Mouse (Mus musculus) midbrain, embryonic 15.5 days (tissue): ENCODE results near the gene Cyp20a1. TPM values are rescaled to one million over a fixed set of nuclear protein-coding genes. Genes with fewer than 3 reads are reported as not detected.

Experiments
- ATAC-seq: fragments of 200-750 bp; cut with Nextera tagmentation; replicated peaks from 2 replicates; pipeline ENCODE4 v1.8.0; 2017; ENCODE audit warnings: moderate TSS enrichment
- H3K27ac ChIP-seq: fragments of 300-500 bp; sonication (generic); 2 replicates; pipeline ENCODE4 v1.5.1; 2015; ENCODE audit warnings: mild to moderate bottlenecking, inconsistent platforms
- H3K27me3 ChIP-seq: fragments of 300-500 bp; sonication (generic); replicated peaks from 2 replicates; pipeline ENCODE4 v1.6.1; 2015; ENCODE audit warnings: inconsistent platforms
- H3K36me3 ChIP-seq: fragments of 300-500 bp; sonication (generic); replicated peaks from 2 replicates; pipeline ENCODE4 v1.6.1; 2015; ENCODE audit warnings: inconsistent platforms
- H3K4me1 ChIP-seq: fragments of 300-500 bp; sonication (generic); 2 replicates; pipeline ENCODE4 v1.6.1; 2015; ENCODE audit warnings: inconsistent platforms
- H3K4me2 ChIP-seq: fragments of 300-500 bp; sonication (generic); 2 replicates; pipeline ENCODE4 v1.6.1; 2015; ENCODE audit warnings: inconsistent platforms, mild to moderate bottlenecking, moderate library complexity
- H3K4me3 ChIP-seq: fragments of 300-500 bp; sonication (generic); 2 replicates; pipeline ENCODE4 v1.5.1; 2015; ENCODE audit warnings: mild to moderate bottlenecking, inconsistent platforms
- H3K9ac ChIP-seq: fragments of 300-500 bp; sonication (generic); 2 replicates; pipeline ENCODE4 v1.6.1; 2015; ENCODE audit warnings: mild to moderate bottlenecking, inconsistent platforms
- H3K9me3 ChIP-seq: fragments of 300-500 bp; sonication (generic); 2 replicates; pipeline ENCODE4 v1.6.1; 2016; ENCODE audit warnings: inconsistent platforms
- WGBS: fragments of 180-500 bp; shearing (Covaris S2); methylation state at CpG from one replicate; pipeline ENCODE4 v1.1.7; 2015; ENCODE audit warnings: mixed read lengths; 5-methylcytosine and 5-hydroxymethylcytosine counted together
- polyA plus RNA-seq: library from polyadenylated mRNA; unstranded; fragments of >200 nt; fragmentation: Nextera tagmentation; extraction: Ambion mirVana; gene quantifications from 2 replicates; pipeline ENCODE4 v1.2.1, GENCODE M21; 2015

Gene Cyp20a1
- polyA plus RNA-seq, 1 experiment from 2014 or later, result 12.5 TPM

GRCm38 (mm10) chr1:60409168-60409828 is 66.2 kb downstream of the Cyp20a1 start, which contains the start of gene Abi2:
Abi2 (plus strand) TSS chr1:60409619.
- H3K4me2 ChIP-seq, result peak within 1 kb of the TSS; percentile 61
- H3K27me3 ChIP-seq, result no peaks in the 10 kb centered on the region
- H3K4me1 ChIP-seq, result peaks cover 28% of the 10 kb centered on the region
- peak within 1 kb of the TSS; percentile 96 for H3K9ac ChIP-seq
- peak within 1 kb of the TSS; percentile 85 for H3K4me3 ChIP-seq
- under 1% methylated on average over 65 of the region's 69 CpGs for WGBS
- no peaks in the 10 kb centered on the region for H3K9me3 ChIP-seq
- H3K36me3 ChIP-seq, result no peaks in the 10 kb centered on the region
- ATAC-seq, result peak; percentile 94
- peak within 1 kb of the TSS; percentile 98 for H3K27ac ChIP-seq

- H3K9me3 ChIP-seq, result no peaks in the 10 kb centered on the region
- peak overlapping the region; percentile 96 for H3K9ac ChIP-seq
- WGBS, result under 1% methylated on average over 54 of the region's 54 CpGs
- H3K27me3 ChIP-seq, result no peaks in the 10 kb centered on the region
- H3K27ac ChIP-seq, result peak overlapping the region; percentile 98
- H3K4me3 ChIP-seq, result peak overlapping the region; percentile 85
- no peaks in the 10 kb centered on the region for H3K36me3 ChIP-seq
- peak overlapping the region; percentile 61 for H3K4me2 ChIP-seq
- peaks cover 28% of the 10 kb centered on the region for H3K4me1 ChIP-seq
- ATAC-seq, result peak; percentile 87
These were observed 67.0 kb downstream of the Cyp20a1 start for GRCm38 (mm10) chr1:60409928-60410817.

GRCm38 (mm10) chr1:60416724-60417123 is 73.6 kb downstream of the Cyp20a1 start:
- no peak overlapping the region for H3K4me2 ChIP-seq
- H3K9ac ChIP-seq, result no peak overlapping the region
- H3K27ac ChIP-seq, result no peak overlapping the region
- ATAC-seq, result 0 out of 2 replicates have a peak, but pooled peaks have one; percentile 33
- no peaks in the 10 kb centered on the region for H3K9me3 ChIP-seq
- H3K4me1 ChIP-seq, result peaks cover 6% of the 10 kb centered on the region
- H3K4me3 ChIP-seq, result no peak overlapping the region
- WGBS, result 60% methylated on average over 3 of the region's 3 CpGs
- no peaks in the 10 kb centered on the region for H3K27me3 ChIP-seq
- no peaks in the 10 kb centered on the region for H3K36me3 ChIP-seq

GRCm38 (mm10) chr1:60423882-60424281 is 80.8 kb downstream of the Cyp20a1 start:
- Histone ChIP-seq H3K4me3 (no peak overlapping the region), H3K9me3 (no peaks in the 10 kb centered on the region), H3K36me3 (no peaks in the 10 kb centered on the region), H3K4me2 (no peak overlapping the region), H3K27ac (no peak overlapping the region), H3K27me3 (no peaks in the 10 kb centered on the region), H3K9ac (no peak overlapping the region), H3K4me1 (no peaks in the 10 kb centered on the region)
- 97% methylated on average over 1 of the region's 1 CpGs for WGBS
- no peak for ATAC-seq

- Histone ChIP-seq H3K4me1 (no peaks in the 10 kb centered on the region), H3K36me3 (no peaks in the 10 kb centered on the region), H3K27ac (no peak overlapping the region), H3K27me3 (no peaks in the 10 kb centered on the region), H3K4me3 (no peak overlapping the region), H3K4me2 (no peak overlapping the region), H3K9ac (no peak overlapping the region), H3K9me3 (no peaks in the 10 kb centered on the region)
- 93% methylated on average over 2 of the region's 2 CpGs for WGBS
- no peak for ATAC-seq
These were observed 85.2 kb downstream of the Cyp20a1 start for GRCm38 (mm10) chr1:60428341-60428740.

GRCm38 (mm10) chr1:60428932-60429331 is 85.8 kb downstream of the Cyp20a1 start:
- no peak overlapping the region for H3K4me2 ChIP-seq
- no peaks in the 10 kb centered on the region for H3K4me1 ChIP-seq
- H3K27ac ChIP-seq, result no peak overlapping the region
- ATAC-seq, result no peak
- H3K9me3 ChIP-seq, result no peaks in the 10 kb centered on the region
- H3K4me3 ChIP-seq, result no peak overlapping the region
- H3K27me3 ChIP-seq, result no peaks in the 10 kb centered on the region
- H3K36me3 ChIP-seq, result no peaks in the 10 kb centered on the region
- WGBS, result 64% methylated on average over 2 of the region's 2 CpGs
- no peak overlapping the region for H3K9ac ChIP-seq

- no peaks in the 10 kb centered on the region for H3K36me3 ChIP-seq
- H3K27me3 ChIP-seq, result no peaks in the 10 kb centered on the region
- 97% methylated on average over 5 of the region's 5 CpGs for WGBS
- H3K4me3 ChIP-seq, result no peak overlapping the region
- no peak overlapping the region for H3K4me2 ChIP-seq
- no peak for ATAC-seq
- H3K27ac ChIP-seq, result no peak overlapping the region
- H3K9ac ChIP-seq, result no peak overlapping the region
- H3K4me1 ChIP-seq, result no peaks in the 10 kb centered on the region
- H3K9me3 ChIP-seq, result no peaks in the 10 kb centered on the region
These were observed 88.4 kb downstream of the Cyp20a1 start for GRCm38 (mm10) chr1:60431531-60431930.

GRCm38 (mm10) chr1:60432497-60432896 is 89.4 kb downstream of the Cyp20a1 start:
- H3K27me3 ChIP-seq, result no peaks in the 10 kb centered on the region
- no peak overlapping the region for H3K27ac ChIP-seq
- WGBS, result 24% methylated on average over 1 of the region's 1 CpGs
- no peaks in the 10 kb centered on the region for H3K4me1 ChIP-seq
- no peak for ATAC-seq
- no peak overlapping the region for H3K9ac ChIP-seq
- no peaks in the 10 kb centered on the region for H3K36me3 ChIP-seq
- H3K9me3 ChIP-seq, result no peaks in the 10 kb centered on the region
- no peak overlapping the region for H3K4me3 ChIP-seq
- no peak overlapping the region for H3K4me2 ChIP-seq

Other genes starting within 250 kb of the Cyp20a1 start
- gene Carf, start 245.1 kb upstream of the Cyp20a1 start, polyA plus RNA-seq, result 9.8 and 10.0 TPM in 2 replicates
- 44.7 and 49.2 TPM in 2 replicates for gene Wdr12, start 244.7 kb upstream of the Cyp20a1 start, polyA plus RNA-seq
- gene Nbeal1, start 162.7 kb upstream of the Cyp20a1 start, polyA plus RNA-seq, result 7.9 and 9.6 TPM in 2 replicates
- gene Abi2, start 66.3 kb downstream of the Cyp20a1 start, polyA plus RNA-seq, result 82.1 and 96.1 TPM in 2 replicates
- gene Raph1, start 223.8 kb downstream of the Cyp20a1 start, polyA plus RNA-seq, result 27.1 and 28.3 TPM in 2 replicates